Comparison of ENCODE assay signal across 16 mouse cellular contexts in genomic region chr9:67300769-67301168, GRCm38 (mm10).
"Had no signal": no experiment of that assay in that cellular context is flagged by ENCODE, and none has a peak within 500 bp of the region (broad histone marks: within the 10 kb centered on the region; RNA-seq: fewer than 3 reads in every experiment).

No protein-coding gene starts in this region.

- H3K9ac ChIP-seq: limb, embryonic 12.5 days; liver, embryonic 13.5 days; liver, postnatal 0 days; lung, embryonic 15.5 days; midbrain, embryonic 13.5 days; neural tube, embryonic 13.5 days; stomach, embryonic 15.5 days had no signal

- H3K4me3 ChIP-seq: limb, embryonic 12.5 days; liver, embryonic 13.5 days; lung, embryonic 15.5 days; megakaryocyte, embryonic 14.5 days; midbrain, embryonic 13.5 days; neural tube, embryonic 13.5 days; stomach, embryonic 15.5 days had no signal

- DNase-seq: kidney, adult 9 months; liver; liver, embryonic 13.5 days; liver, postnatal 0 days; lung, postnatal 14 days; thymus, postnatal 4 days had no signal

- H3K9me3 ChIP-seq: limb, embryonic 12.5 days; liver, embryonic 13.5 days; lung, embryonic 15.5 days; megakaryocyte, embryonic 14.5 days; midbrain, embryonic 13.5 days; neural tube, embryonic 13.5 days; stomach, embryonic 15.5 days had no signal

- H3K4me1 ChIP-seq: liver, embryonic 13.5 days; megakaryocyte, embryonic 14.5 days; midbrain, embryonic 13.5 days had no signal

- H3K4me2 ChIP-seq: limb, embryonic 12.5 days; liver, embryonic 13.5 days; lung, embryonic 15.5 days; midbrain, embryonic 13.5 days; neural tube, embryonic 13.5 days; stomach, embryonic 15.5 days had no signal

- H3K36me3 ChIP-seq: liver, embryonic 13.5 days; lung, embryonic 15.5 days; midbrain, embryonic 13.5 days had no signal

- ATAC-seq: inflammation-experienced regulatory T-cells, adult 6 months; intestine, postnatal 0 days; liver, postnatal 0 days; midbrain, embryonic 13.5 days had no signal

- H3K27ac ChIP-seq: kidney, postnatal 0 days; limb, embryonic 12.5 days; liver, embryonic 13.5 days; lung, embryonic 15.5 days; macrophage; midbrain, embryonic 13.5 days; neural tube, embryonic 13.5 days; stomach, embryonic 15.5 days had no signal

- H3K27me3 ChIP-seq: limb, embryonic 12.5 days; liver, embryonic 13.5 days; lung, embryonic 15.5 days; midbrain, embryonic 13.5 days; neural tube, embryonic 13.5 days; stomach, embryonic 15.5 days had no signal
